Mouse (Mus musculus): Measurements from ENCODE around the gene Frzb. TPM values are rescaled to one million over a fixed set of nuclear protein-coding genes. Genes with fewer than 3 reads are reported as not detected.
"Not testable (repeated sequence)": the region's sequence is repeated elsewhere in the genome, so short reads cannot be mapped to it uniquely, and the experiment has no call there.

Frzb gene
- polyA plus RNA-seq (2012; rRNA removed) = 3.3 and 3.7 TPM in 2 replicates

DNA sequence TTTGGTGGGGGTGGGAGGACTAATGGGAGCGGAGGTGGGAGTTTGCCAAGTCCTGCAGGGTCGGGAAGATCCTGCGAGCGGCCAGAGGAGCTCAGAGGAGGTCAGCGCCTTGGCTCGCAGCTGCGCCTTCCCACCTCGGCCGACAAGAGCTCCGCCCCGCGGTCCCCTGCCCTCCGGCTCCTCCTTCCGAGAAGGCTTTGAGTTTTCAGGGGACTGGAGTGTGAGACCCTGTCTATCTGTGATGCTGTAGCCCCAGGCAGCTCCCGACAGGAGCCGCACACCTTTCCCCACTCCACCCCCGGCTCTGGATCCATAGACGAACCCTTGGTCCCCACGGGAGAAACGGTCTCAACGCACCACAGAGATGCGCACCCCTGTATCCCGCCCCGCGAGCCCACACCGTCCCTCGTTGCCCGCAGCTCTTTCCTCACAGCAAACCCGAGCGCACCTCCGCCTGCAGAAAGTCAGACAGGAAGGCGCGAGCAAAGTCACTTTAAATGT lies at the start of gene Frzb:
Gene Frzb (minus strand): TSS at position 335 of the 501 bp plus-strand sequence.
- no peak within 1 kb of the TSS; the same call in 1 of the 2 replicates for H3K27ac ChIP-seq (ENCODE audit: insufficient read depth, low read length)

GRCm38 (mm10) chr2:80495304-80495703 lies 47.9 kb upstream of the Frzb start:
- H3K27me3 ChIP-seq (ENCODE audit: control insufficient read depth, insufficient read depth, low read length); H3K4me3 ChIP-seq (replicated peaks; ENCODE audit: insufficient read depth, low read depth, low read length); DNase-seq; H3K4me1 ChIP-seq (ENCODE audit: control insufficient read depth, insufficient read depth, low read length); H3K27ac ChIP-seq (ENCODE audit: insufficient read depth, low read length): not testable (repeated sequence)
- 32% methylated on average over 7 of the region's 7 CpGs for WGBS

More for the DNA sequence above, at the start of gene Frzb:
- H3K4me1 ChIP-seq (ENCODE audit: control insufficient read depth, insufficient read depth, low read length) = no peaks in the 10 kb centered on the region
- H3K4me3 ChIP-seq (replicated peaks; ENCODE audit: insufficient read depth, low read depth, low read length) = peak within 1 kb of the TSS; percentile 73
- no peaks in the 10 kb centered on the region for H3K27me3 ChIP-seq (ENCODE audit: control insufficient read depth, insufficient read depth, low read length)
- WGBS = under 1% methylated on average over 33 of the region's 33 CpGs
- peak; percentile 65 to 67 for DNase-seq
- no peak for TF ChIP-seq CTCF (IDR thresholded peaks at IDR 0.05; ENCODE audit: borderline replicate concordance, insufficient read depth, low read depth, low read length)
- TF ChIP-seq POLR2A (IDR thresholded peaks at IDR 0.05; ENCODE audit: borderline replicate concordance, insufficient read depth, low read length) = no peak

DNA sequence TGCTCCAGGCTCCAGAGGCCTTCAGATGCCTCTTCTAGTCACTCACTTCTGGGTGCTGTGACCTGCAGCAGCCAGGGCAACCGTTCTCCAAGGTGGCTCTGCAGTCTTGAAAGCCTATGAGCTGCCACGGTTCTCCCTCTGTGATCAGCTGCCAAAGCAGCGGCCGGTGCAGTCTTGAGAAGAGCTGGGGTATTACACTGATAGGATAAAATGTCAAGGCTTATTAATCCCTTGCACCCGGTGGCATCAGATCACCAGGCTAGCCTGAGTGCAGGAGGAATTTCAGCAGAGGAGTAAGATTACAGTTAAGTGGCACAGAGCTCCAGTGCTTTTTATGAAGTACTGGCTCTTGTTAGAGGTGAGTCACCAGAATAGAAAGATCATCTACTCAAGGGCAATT lies 39.4 kb upstream of the Frzb start:
- no peaks in the 10 kb centered on the region for H3K27me3 ChIP-seq (ENCODE audit: control insufficient read depth, insufficient read depth, low read length)
- no peak for DNase-seq
- 55% methylated on average over 5 of the region's 5 CpGs for WGBS
- H3K4me3 ChIP-seq (replicated peaks; ENCODE audit: insufficient read depth, low read depth, low read length) = no peak overlapping the region
- H3K27ac ChIP-seq (ENCODE audit: insufficient read depth, low read length) = no peak overlapping the region
- H3K4me1 ChIP-seq (ENCODE audit: control insufficient read depth, insufficient read depth, low read length) = no peaks in the 10 kb centered on the region; the same call in 1 of the 2 replicates
- TF ChIP-seq CTCF (IDR thresholded peaks at IDR 0.05; ENCODE audit: borderline replicate concordance, insufficient read depth, low read depth, low read length) = no peak
- TF ChIP-seq POLR2A (IDR thresholded peaks at IDR 0.05; ENCODE audit: borderline replicate concordance, insufficient read depth, low read length) = no peak

- no peaks in the 10 kb centered on the region; the same call in 1 of the 2 replicates for H3K4me1 ChIP-seq (ENCODE audit: control insufficient read depth, insufficient read depth, low read length)
- H3K27me3 ChIP-seq (ENCODE audit: control insufficient read depth, insufficient read depth, low read length) = no peaks in the 10 kb centered on the region
- H3K4me3 ChIP-seq (replicated peaks; ENCODE audit: insufficient read depth, low read depth, low read length) = no peak overlapping the region
- 12% methylated on average over 5 of the region's 5 CpGs for WGBS
- TF ChIP-seq CTCF (IDR thresholded peaks at IDR 0.05; ENCODE audit: borderline replicate concordance, insufficient read depth, low read depth, low read length) (no peak), POLR2A (IDR thresholded peaks at IDR 0.05; ENCODE audit: borderline replicate concordance, insufficient read depth, low read length) (no peak)
- peak; percentile 63 to 80 for DNase-seq
- H3K27ac ChIP-seq (ENCODE audit: insufficient read depth, low read length) = no peak overlapping the region
Observed at GRCm38 (mm10) chr2:80484951-80485350, 37.5 kb upstream of the Frzb start.

- no peak for DNase-seq
- Histone ChIP-seq H3K27me3 (ENCODE audit: control insufficient read depth, insufficient read depth, low read length) (no peaks in the 10 kb centered on the region), H3K27ac (ENCODE audit: insufficient read depth, low read length) (no peak overlapping the region), H3K4me1 (ENCODE audit: control insufficient read depth, insufficient read depth, low read length) (no peaks in the 10 kb centered on the region), H3K4me3 (replicated peaks; ENCODE audit: insufficient read depth, low read depth, low read length) (no peak overlapping the region)
- 76% methylated on average over 1 of the region's 1 CpGs for WGBS
- TF ChIP-seq CTCF (IDR thresholded peaks at IDR 0.05; ENCODE audit: borderline replicate concordance, insufficient read depth, low read depth, low read length) (no peak), POLR2A (IDR thresholded peaks at IDR 0.05; ENCODE audit: borderline replicate concordance, insufficient read depth, low read length) (no peak)
Observed at GRCm38 (mm10) chr2:80475831-80476230, 28.4 kb upstream of the Frzb start.

DNA sequence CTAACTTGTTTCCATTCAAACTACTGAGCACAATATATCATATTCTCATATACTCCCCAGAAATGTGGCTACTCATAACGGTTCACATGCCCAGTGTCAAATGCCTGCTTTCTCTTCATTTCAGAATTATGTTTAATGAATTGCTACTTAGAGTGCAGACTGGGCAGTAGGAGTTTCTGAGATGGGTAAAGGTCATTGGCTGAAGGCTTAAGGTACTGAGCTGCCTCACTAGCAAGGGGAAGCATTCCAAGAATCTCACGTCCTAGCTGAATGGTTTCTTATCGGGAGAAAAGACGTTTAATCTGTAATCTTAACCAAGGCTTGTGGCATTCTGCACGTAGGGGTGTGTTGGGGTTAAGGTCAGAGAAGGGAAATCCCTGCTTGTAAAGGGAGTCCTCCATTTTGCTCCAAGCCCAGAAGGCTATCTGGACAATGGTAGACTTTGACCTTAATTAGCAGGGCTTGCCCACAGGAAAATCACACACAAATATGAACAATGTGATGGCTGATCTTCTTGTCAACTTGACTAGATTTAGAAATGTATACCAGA lies 26.9 kb upstream of the Frzb start:
- no peak overlapping the region for H3K27ac ChIP-seq (ENCODE audit: insufficient read depth, low read length)
- 92% methylated on average over 5 of the region's 5 CpGs for WGBS
- DNase-seq = no peak
- no peaks in the 10 kb centered on the region for H3K4me1 ChIP-seq (ENCODE audit: control insufficient read depth, insufficient read depth, low read length)
- no peaks in the 10 kb centered on the region for H3K27me3 ChIP-seq (ENCODE audit: control insufficient read depth, insufficient read depth, low read length)
- TF ChIP-seq CTCF (IDR thresholded peaks at IDR 0.05; ENCODE audit: borderline replicate concordance, insufficient read depth, low read depth, low read length) = no peak
- TF ChIP-seq POLR2A (IDR thresholded peaks at IDR 0.05; ENCODE audit: borderline replicate concordance, insufficient read depth, low read length) = no peak
- H3K4me3 ChIP-seq (replicated peaks; ENCODE audit: insufficient read depth, low read depth, low read length) = no peak overlapping the region

- H3K4me1 ChIP-seq (ENCODE audit: control insufficient read depth, insufficient read depth, low read length) = no peaks in the 10 kb centered on the region
- 92% methylated on average over 16 of the region's 16 CpGs for WGBS
- no peak for DNase-seq
- no peak overlapping the region for H3K27ac ChIP-seq (ENCODE audit: insufficient read depth, low read length)
- no peaks in the 10 kb centered on the region for H3K27me3 ChIP-seq (ENCODE audit: control insufficient read depth, insufficient read depth, low read length)
- no peak overlapping the region for H3K4me3 ChIP-seq (replicated peaks; ENCODE audit: insufficient read depth, low read depth, low read length)
- TF ChIP-seq CTCF (IDR thresholded peaks at IDR 0.05; ENCODE audit: borderline replicate concordance, insufficient read depth, low read depth, low read length) (no peak), POLR2A (IDR thresholded peaks at IDR 0.05; ENCODE audit: borderline replicate concordance, insufficient read depth, low read length) (no peak)
Observed at GRCm38 (mm10) chr2:80465991-80466821, 18.8 kb upstream of the Frzb start.

GRCm38 (mm10) chr2:80461827-80462226 lies 14.4 kb upstream of the Frzb start:
- 80% methylated on average over 8 of the region's 8 CpGs for WGBS
- no peak overlapping the region for H3K27ac ChIP-seq (ENCODE audit: insufficient read depth, low read length)
- no peak for DNase-seq
- TF ChIP-seq POLR2A (IDR thresholded peaks at IDR 0.05; ENCODE audit: borderline replicate concordance, insufficient read depth, low read length) (no peak), CTCF (IDR thresholded peaks at IDR 0.05; ENCODE audit: borderline replicate concordance, insufficient read depth, low read depth, low read length) (no peak)
- H3K4me3 ChIP-seq (replicated peaks; ENCODE audit: insufficient read depth, low read depth, low read length) = no peak overlapping the region
- H3K27me3 ChIP-seq (ENCODE audit: control insufficient read depth, insufficient read depth, low read length) = no peaks in the 10 kb centered on the region
- H3K4me1 ChIP-seq (ENCODE audit: control insufficient read depth, insufficient read depth, low read length) = no peaks in the 10 kb centered on the region

Measured in cerebellum, adult 2 months (tissue).